Mouse (Mus musculus): Measurements from ENCODE around the gene Spry1.

The Spry1 gene

DNA sequence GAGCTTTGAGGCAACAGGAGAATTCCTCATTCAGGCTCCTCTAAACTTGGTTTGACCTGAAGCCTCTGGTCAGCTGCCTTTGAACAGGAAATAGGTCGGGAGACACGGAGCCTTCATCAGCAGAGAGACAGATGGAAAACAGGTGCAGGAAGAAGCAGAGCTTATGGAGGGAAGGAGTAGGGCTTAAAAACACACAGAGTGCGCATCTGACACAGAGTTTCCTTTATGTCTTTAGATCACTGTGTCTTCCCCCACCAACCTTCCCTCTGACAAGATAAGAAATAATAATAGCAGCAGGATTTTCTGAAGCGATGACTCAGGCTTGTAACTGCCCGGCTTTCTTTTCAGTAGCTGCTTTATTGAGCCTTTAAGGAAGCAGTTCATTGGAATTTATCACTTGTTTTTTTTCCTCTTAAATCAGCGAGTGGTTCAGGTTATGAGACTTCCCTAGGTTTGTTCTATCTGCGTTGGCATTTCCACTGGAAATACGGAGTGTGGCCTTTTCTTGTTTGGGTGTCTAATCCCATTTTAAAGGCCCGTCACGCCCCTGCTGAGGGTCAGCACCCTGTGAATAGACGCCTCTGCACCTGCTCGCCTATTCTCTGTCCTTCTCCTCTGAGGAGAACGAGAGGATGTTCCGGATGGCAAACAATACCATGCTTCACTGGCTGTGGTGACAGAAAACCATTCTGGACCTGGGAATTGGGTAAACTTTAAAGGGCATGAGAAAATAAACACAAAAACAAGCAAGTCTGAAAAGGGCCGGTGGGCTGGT, 32.7 kb downstream of the Spry1 start:
- DNase-seq (ENCODE audit: low read depth, low spot score), result no peak

- no peak for DNase-seq (ENCODE audit: low read depth, low spot score)
Measured at GRCm38 (mm10) chr3:37673513-37674261, 33.9 kb downstream of the Spry1 start.

DNA sequence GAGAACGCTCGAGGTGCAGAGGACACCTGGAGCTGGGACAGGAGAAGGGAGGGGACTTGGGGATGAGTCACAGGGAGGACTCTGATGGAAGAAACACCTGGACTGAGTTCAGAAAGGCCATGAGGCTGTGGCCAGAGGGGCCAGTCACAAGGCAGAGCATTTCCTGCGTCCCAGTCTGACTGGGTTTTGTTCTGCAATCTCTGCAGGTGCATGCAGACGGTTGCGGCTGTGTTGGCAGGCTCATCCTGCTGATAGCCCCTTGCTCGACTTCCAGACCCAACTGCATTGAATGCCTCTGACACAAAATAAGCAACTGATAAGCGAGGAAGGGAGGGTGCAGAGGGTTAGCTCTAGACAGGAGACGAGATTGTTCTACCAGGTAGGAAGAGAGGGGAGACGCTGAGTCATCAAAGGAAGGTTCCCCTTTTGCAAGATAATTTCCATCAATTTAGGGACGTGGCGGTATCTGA, 35.3 kb downstream of the Spry1 start:
- no peak for DNase-seq (ENCODE audit: low read depth, low spot score)

DNA sequence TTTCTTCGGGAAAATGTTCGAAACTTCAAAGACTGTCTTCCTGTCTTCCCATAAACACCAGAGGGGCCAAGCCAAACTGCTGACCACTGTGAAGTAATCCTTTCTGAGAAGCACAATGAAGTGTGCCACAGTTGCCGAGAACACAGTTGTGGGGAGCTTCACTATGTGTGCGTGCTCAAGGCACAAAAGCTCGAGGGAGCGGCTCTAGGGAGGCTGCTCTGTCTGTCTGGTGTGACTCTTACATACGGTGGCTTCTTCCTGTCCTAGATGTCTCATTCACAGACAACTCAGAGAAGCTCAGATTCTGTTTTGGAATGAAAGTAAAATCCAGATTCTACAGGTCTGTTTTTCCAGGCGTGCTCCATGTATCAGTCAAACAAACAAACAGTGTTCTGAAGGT, 36.5 kb downstream of the Spry1 start:
- DNase-seq (ENCODE audit: low read depth, low spot score), result no peak

GRCm38 (mm10) chr3:37686219-37686618, 46.5 kb downstream of the Spry1 start:
- no peak for DNase-seq (ENCODE audit: low read depth, low spot score)

DNA sequence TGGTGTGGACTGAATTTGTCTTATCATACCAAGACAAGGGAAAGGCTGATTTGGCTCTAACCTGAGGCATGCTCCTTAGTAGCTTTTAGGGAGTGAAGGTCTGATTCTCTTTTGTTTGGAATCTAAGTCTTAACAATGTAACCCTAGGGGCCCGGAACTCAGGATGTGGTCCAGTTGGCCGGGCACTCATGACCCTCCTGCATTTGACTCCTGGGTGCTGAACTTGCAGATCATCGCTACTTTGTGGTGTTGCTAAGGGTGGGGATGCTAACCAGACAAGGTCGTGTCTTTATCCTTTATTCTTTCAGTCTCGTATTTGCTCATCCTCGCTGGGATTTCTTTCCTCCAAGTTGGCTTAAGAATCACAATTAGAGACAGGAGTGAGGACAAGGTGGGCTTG, 47.0 kb downstream of the Spry1 start:
- DNase-seq (ENCODE audit: low read depth, low spot score), result no peak

- DNase-seq (ENCODE audit: low read depth, low spot score), result peak; percentile 38
Measured at GRCm38 (mm10) chr3:37687158-37687980, 47.6 kb downstream of the Spry1 start.

DNA sequence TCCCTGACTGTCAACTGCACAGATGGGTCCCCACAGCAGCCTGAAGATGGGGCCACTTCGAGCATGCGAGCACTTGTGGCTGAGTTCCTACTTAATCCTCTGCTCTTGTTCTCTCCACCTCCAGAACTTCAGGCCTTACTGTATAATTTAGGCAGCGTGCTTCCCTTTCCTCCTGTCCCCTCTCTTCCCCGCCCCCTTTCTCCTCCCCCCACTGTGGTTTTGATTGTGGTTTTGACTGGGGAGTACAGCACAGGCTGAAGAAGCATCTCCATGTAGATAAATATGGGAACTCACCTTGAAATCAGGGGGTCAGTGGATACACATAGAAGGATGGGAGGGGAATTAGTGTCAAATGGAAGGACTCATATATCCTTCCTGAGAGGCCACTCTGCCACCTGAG, 53.2 kb downstream of the Spry1 start:
- no peak for DNase-seq (ENCODE audit: low read depth, low spot score)

GRCm38 (mm10) chr3:37693552-37693951, 53.8 kb downstream of the Spry1 start:
- DNase-seq (ENCODE audit: low read depth, low spot score), result no peak

Measured in telencephalon, adult 2 months (tissue).